Comparison of ENCODE assay signal across 15 mouse cellular contexts in genomic region chr7:132448511-132449154, GRCm38 (mm10).
DNase-seq lines count a peak whose midpoint lies in the region; ATAC-seq and TF ChIP-seq lines count a peak whose summit lies in the region.
"Had no signal": no experiment of that assay in that cellular context is flagged by ENCODE, and none has a peak within 500 bp of the region (broad histone marks: within the 10 kb centered on the region; RNA-seq: fewer than 3 reads in every experiment).

No protein-coding gene starts in this region.

- H3K36me3 ChIP-seq in liver, adult 2 months (ENCODE audit: control insufficient read depth, insufficient read depth, low read length): no peaks in the 10 kb centered on the region
- no peaks in the 10 kb centered on the region for H3K36me3 ChIP-seq in liver, embryonic 12.5 days
- no peaks in the 10 kb centered on the region for H3K36me3 ChIP-seq in lung, embryonic 15.5 days
- no peaks in the 10 kb centered on the region for H3K36me3 ChIP-seq in stomach, embryonic 16.5 days (ENCODE audit: control insufficient read depth, insufficient read depth, low read length)
- H3K36me3 ChIP-seq: hindbrain, embryonic 12.5 days; kidney, embryonic 15.5 days; liver, embryonic 13.5 days; neural tube, embryonic 12.5 days had no signal

- no peak for ATAC-seq in liver, embryonic 12.5 days
- peak; percentile 51; the same call in 1 of the 2 replicates for ATAC-seq in lung, embryonic 15.5 days (ENCODE audit: borderline replicate concordance, extremely low read depth, low FRiP score, low TSS enrichment)
- peak; percentile 81 for ATAC-seq in stomach, embryonic 16.5 days (ENCODE audit: insufficient read depth, low FRiP score)
- no peak for ATAC-seq in monocyte, adult 5-6 weeks (replicated peaks; ENCODE audit: insufficient number of reproducible peaks, low FRiP score, low TSS enrichment, poor library complexity, severe bottlenecking)
- ATAC-seq in activated CD4-positive, CD25-positive, alpha-beta regulatory T cell, adult 4 months: no peak
- ATAC-seq: forebrain, embryonic 14.5 days had no signal

- WGBS in liver, adult 2 months: 66% methylated on average over 4 of the region's 4 CpGs
- 54% methylated on average over 4 of the region's 4 CpGs for WGBS in liver, embryonic 12.5 days (ENCODE audit: insufficient replicate concordance)
- 36% methylated on average over 4 of the region's 4 CpGs for WGBS in lung, embryonic 15.5 days
- WGBS in stomach, embryonic 16.5 days: 46% methylated on average over 4 of the region's 4 CpGs

- peak overlapping the region; percentile 48 for H3K27ac ChIP-seq in liver, adult 2 months (replicated peaks; ENCODE audit: insufficient read depth, low read depth, low read length)
- H3K27ac ChIP-seq in liver, embryonic 12.5 days: no peak overlapping the region
- no peak overlapping the region for H3K27ac ChIP-seq in lung, embryonic 15.5 days
- peak overlapping the region; percentile 54 for H3K27ac ChIP-seq in stomach, embryonic 16.5 days (ENCODE audit: low read length)
- H3K27ac ChIP-seq: hindbrain, embryonic 12.5 days; kidney, embryonic 15.5 days; liver, embryonic 13.5 days; neural tube, embryonic 12.5 days had no signal

- peak; percentile 55 for DNase-seq in liver, adult 2 months (ENCODE audit: extremely low read depth, low read depth, low spot score)
- DNase-seq in embryo, embryonic 9.5 days (ENCODE audit: extremely low spot score): peak; percentile 35
- DNase-seq: cerebellum, adult 2 months; liver, embryonic 13.5 days; spleen, adult 18-20 months had no signal

- H3K27me3 ChIP-seq in liver, adult 2 months (ENCODE audit: control insufficient read depth, insufficient read depth, low read length): no peaks in the 10 kb centered on the region
- H3K27me3 ChIP-seq in liver, embryonic 12.5 days (replicated peaks): 0 out of 2 replicates have a peak, but pooled peaks cover 5% of the 10 kb centered on the region
- no peaks in the 10 kb centered on the region for H3K27me3 ChIP-seq in lung, embryonic 15.5 days
- no peaks in the 10 kb centered on the region for H3K27me3 ChIP-seq in stomach, embryonic 16.5 days (ENCODE audit: control insufficient read depth, insufficient read depth, low read length)
- H3K27me3 ChIP-seq: hindbrain, embryonic 12.5 days; kidney, embryonic 15.5 days; liver, embryonic 13.5 days; neural tube, embryonic 12.5 days had no signal

- peaks cover 8% of the 10 kb centered on the region; the same call in 1 of the 2 replicates for H3K9me3 ChIP-seq in liver, embryonic 12.5 days (replicated peaks)
- no peaks in the 10 kb centered on the region for H3K9me3 ChIP-seq in lung, embryonic 15.5 days
- no peaks in the 10 kb centered on the region for H3K9me3 ChIP-seq in stomach, embryonic 16.5 days (replicated peaks; ENCODE audit: control insufficient read depth, low read length)
- H3K9me3 ChIP-seq: hindbrain, embryonic 12.5 days; kidney, embryonic 15.5 days; neural tube, embryonic 12.5 days had no signal

- H3K9ac ChIP-seq in liver, adult 2 months (ENCODE audit: low read depth, low read length): no peak overlapping the region
- H3K9ac ChIP-seq in liver, embryonic 12.5 days: no peak overlapping the region
- H3K9ac ChIP-seq in lung, embryonic 15.5 days: no peak overlapping the region
- H3K9ac ChIP-seq in stomach, embryonic 16.5 days (ENCODE audit: low read length): no peak overlapping the region
- H3K9ac ChIP-seq: hindbrain, embryonic 12.5 days; kidney, embryonic 15.5 days; liver, embryonic 13.5 days; neural tube, embryonic 12.5 days had no signal

- H3K4me1 ChIP-seq in liver, adult 2 months (ENCODE audit: control insufficient read depth, insufficient read depth, low read length): no peaks in the 10 kb centered on the region
- no peaks in the 10 kb centered on the region for H3K4me1 ChIP-seq in liver, embryonic 12.5 days
- peaks cover 7% of the 10 kb centered on the region for H3K4me1 ChIP-seq in lung, embryonic 15.5 days
- peaks cover 12% of the 10 kb centered on the region for H3K4me1 ChIP-seq in stomach, embryonic 16.5 days (ENCODE audit: control insufficient read depth, insufficient read depth, low read length)
- H3K4me1 ChIP-seq: hindbrain, embryonic 12.5 days; kidney, embryonic 15.5 days; liver, embryonic 13.5 days; neural tube, embryonic 12.5 days had no signal

- no peak for TF ChIP-seq POLR2A in liver, adult 2 months (IDR thresholded peaks at IDR 0.05; ENCODE audit: extremely low read depth, insufficient read depth, low read length)

- no peak overlapping the region for H3K4me3 ChIP-seq in liver, adult 2 months (ENCODE audit: insufficient read depth, low read depth, low read length)
- no peak overlapping the region for H3K4me3 ChIP-seq in liver, embryonic 12.5 days
- H3K4me3 ChIP-seq in lung, embryonic 15.5 days: no peak overlapping the region
- no peak overlapping the region for H3K4me3 ChIP-seq in stomach, embryonic 16.5 days (replicated peaks; ENCODE audit: low read length)
- H3K4me3 ChIP-seq: hindbrain, embryonic 12.5 days; kidney, embryonic 15.5 days; liver, embryonic 13.5 days; neural tube, embryonic 12.5 days had no signal

- no peak for TF ChIP-seq CTCF in liver, adult 2 months (IDR thresholded peaks at IDR 0.05; ENCODE audit: low read depth, low read length)

- H3K4me2 ChIP-seq in liver, embryonic 12.5 days: no peak overlapping the region
- H3K4me2 ChIP-seq in lung, embryonic 15.5 days: no peak overlapping the region
- H3K4me2 ChIP-seq in stomach, embryonic 16.5 days (ENCODE audit: low read depth, low read length): no peak overlapping the region
- H3K4me2 ChIP-seq: hindbrain, embryonic 12.5 days; kidney, embryonic 15.5 days; liver, embryonic 13.5 days; midbrain, embryonic 11.5 days; neural tube, embryonic 12.5 days had no signal

- no peaks in the 10 kb centered on the region for H3K79me2 ChIP-seq in liver, adult 2 months (ENCODE audit: control insufficient read depth, insufficient read depth, low read length)

Comparison
In these comparisons a context has a peak if more than half of its experiments do, and no peak if none do; other contexts are left out.
1. H3K27ac ChIP-seq: peak in liver, adult 2 months (single experiment) and stomach, embryonic 16.5 days (single experiment); none in liver, embryonic 12.5 days (single experiment) and lung, embryonic 15.5 days (single experiment).
2. ATAC-seq: peak in lung, embryonic 15.5 days (single experiment) and stomach, embryonic 16.5 days (single experiment); none in liver, embryonic 12.5 days (single experiment), monocyte, adult 5-6 weeks (single experiment) and activated CD4-positive, CD25-positive, alpha-beta regulatory T cell, adult 4 months (single experiment).